Mouse (Mus musculus): ENCODE data around the gene Dmxl2.

The Dmxl2 gene

GRCm38 (mm10) chr9:54499791-54500190 lies 1.6 kb downstream of the Dmxl2 start:
- ATAC-seq (ENCODE audit: low TSS enrichment), result no peak

GRCm38 (mm10) chr9:54499291-54499690 lies 2.1 kb downstream of the Dmxl2 start:
- no peak for ATAC-seq (ENCODE audit: low TSS enrichment)

- ATAC-seq (ENCODE audit: low TSS enrichment), result no peak
These were observed 11.0 kb downstream of the Dmxl2 start for GRCm38 (mm10) chr9:54490431-54490830.

- no peak for ATAC-seq (ENCODE audit: low TSS enrichment)
These were observed 11.8 kb downstream of the Dmxl2 start for GRCm38 (mm10) chr9:54489599-54489998.

- ATAC-seq (ENCODE audit: low TSS enrichment), result no peak
These were observed 16.5 kb downstream of the Dmxl2 start for GRCm38 (mm10) chr9:54484927-54485326.

- ATAC-seq (ENCODE audit: low TSS enrichment), result no peak
These were observed 18.2 kb downstream of the Dmxl2 start for GRCm38 (mm10) chr9:54483215-54483614.

- ATAC-seq (ENCODE audit: low TSS enrichment), result no peak
These were observed 18.7 kb downstream of the Dmxl2 start for GRCm38 (mm10) chr9:54482763-54483162.

GRCm38 (mm10) chr9:54479054-54479453 lies 22.4 kb downstream of the Dmxl2 start:
- no peak for ATAC-seq (ENCODE audit: low TSS enrichment)

GRCm38 (mm10) chr9:54478117-54478516 lies 23.3 kb downstream of the Dmxl2 start:
- ATAC-seq (ENCODE audit: low TSS enrichment), result no peak

- 0 out of 2 replicates have a peak, but pooled peaks have one; percentile 18 for ATAC-seq (ENCODE audit: low TSS enrichment)
These were observed 26.9 kb downstream of the Dmxl2 start for GRCm38 (mm10) chr9:54474546-54474945.

- ATAC-seq (ENCODE audit: low TSS enrichment), result peak; percentile 79
These were observed 27.4 kb downstream of the Dmxl2 start for GRCm38 (mm10) chr9:54474031-54474430.

GRCm38 (mm10) chr9:54472784-54473183 lies 28.6 kb downstream of the Dmxl2 start:
- no peak for ATAC-seq (ENCODE audit: low TSS enrichment)

- ATAC-seq (ENCODE audit: low TSS enrichment), result no peak
These were observed 32.1 kb downstream of the Dmxl2 start for GRCm38 (mm10) chr9:54469339-54469738.

GRCm38 (mm10) chr9:54467433-54467933 lies 33.9 kb downstream of the Dmxl2 start:
- ATAC-seq (ENCODE audit: low TSS enrichment), result no peak

- ATAC-seq (ENCODE audit: low TSS enrichment), result peak; percentile 85
These were observed 37.9 kb downstream of the Dmxl2 start for GRCm38 (mm10) chr9:54463483-54464054.

GRCm38 (mm10) chr9:54439015-54439414 lies 62.4 kb downstream of the Dmxl2 start:
- ATAC-seq (ENCODE audit: low TSS enrichment), result peak; percentile 90

- ATAC-seq (ENCODE audit: low TSS enrichment), result no peak
These were observed 63.2 kb downstream of the Dmxl2 start for GRCm38 (mm10) chr9:54438246-54438645.

- ATAC-seq (ENCODE audit: low TSS enrichment), result no peak
These were observed 85.2 kb downstream of the Dmxl2 start for GRCm38 (mm10) chr9:54416238-54416637.

GRCm38 (mm10) chr9:54356756-54357155 lies 144.7 kb downstream of the Dmxl2 start:
- no peak for ATAC-seq (ENCODE audit: low TSS enrichment)

GRCm38 (mm10) chr9:54342026-54342425 lies 159.4 kb downstream of the Dmxl2 start:
- ATAC-seq (ENCODE audit: low TSS enrichment), result no peak

- peak; percentile 80 for ATAC-seq (ENCODE audit: low TSS enrichment)
These were observed 164.8 kb downstream of the Dmxl2 start for GRCm38 (mm10) chr9:54336532-54337144.

- no peak for ATAC-seq (ENCODE audit: low TSS enrichment)
These were observed 165.8 kb downstream of the Dmxl2 start for GRCm38 (mm10) chr9:54335582-54335981.

GRCm38 (mm10) chr9:54329201-54329600 lies 172.2 kb downstream of the Dmxl2 start:
- ATAC-seq (ENCODE audit: low TSS enrichment), result no peak

GRCm38 (mm10) chr9:54323456-54323855 lies 178.0 kb downstream of the Dmxl2 start:
- peak; percentile 80 for ATAC-seq (ENCODE audit: low TSS enrichment)
